Mouse (Mus musculus): ENCODE data around the gene Sult2b1.

DNA sequence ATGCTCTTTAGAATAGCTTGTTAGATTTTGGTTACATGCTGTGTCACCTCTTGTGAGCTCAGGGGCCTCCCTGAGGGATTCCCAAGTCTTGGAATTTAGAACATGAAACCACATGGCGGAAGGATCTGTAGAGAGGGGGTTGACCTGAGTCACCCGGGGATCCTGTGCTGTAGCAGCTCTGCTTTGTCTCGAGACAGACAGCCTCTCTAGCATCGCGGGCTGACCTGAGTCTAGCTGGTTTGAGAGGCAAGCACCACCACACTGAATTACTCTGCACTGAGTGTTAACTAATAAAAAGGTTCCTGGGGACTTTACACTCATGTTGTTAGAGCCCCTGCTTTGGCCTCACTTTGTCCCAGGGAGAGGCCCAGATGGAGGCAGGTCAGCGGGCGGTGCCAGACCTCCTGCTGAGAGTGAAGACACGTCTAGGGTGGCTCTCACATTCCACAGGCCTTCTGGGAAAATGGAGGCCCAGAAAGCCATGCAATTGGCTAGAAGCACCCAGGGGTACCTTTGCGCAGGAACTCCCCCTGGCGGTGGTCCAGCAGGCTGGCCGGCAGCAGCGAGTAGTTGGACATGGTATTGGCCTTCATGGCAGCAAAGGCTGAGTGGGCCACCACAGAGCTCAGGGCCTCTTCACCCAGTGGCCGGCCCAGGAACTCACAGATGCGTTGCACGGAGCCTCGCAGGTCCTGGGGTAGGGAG lies 53.6 kb downstream of the Sult2b1 start:
- TF ChIP-seq GATA1 (IDR thresholded peaks at IDR 0.05; ENCODE audit: low read length) = no peak
- no peak for TF ChIP-seq TAL1 (IDR thresholded peaks at IDR 0.05; ENCODE audit: low read length)
